Mouse (Mus musculus) midbrain, postnatal 0 days (tissue): ENCODE measurements around the gene Amz1. TPM values are rescaled to one million over a fixed set of nuclear protein-coding genes. Genes with fewer than 3 reads are reported as not detected.

Source experiments
- ATAC-seq: fragments of 200-750 bp; cut with Nextera tagmentation; 2 replicates; pipeline ENCODE4 v1.8.0; 2017; ENCODE audit warnings: moderate number of reproducible peaks, mild to moderate bottlenecking, moderate TSS enrichment, moderate library complexity; ENCODE audit not compliant: low FRiP score
- DNase-seq: peaks from one replicate; pipeline ENCODE4 v3.0.0-alpha.2; 2015; ENCODE audit warnings: low spot score
- H3K27ac ChIP-seq: fragments of 300-500 bp; sonication (generic); 2 replicates; pipeline ENCODE4 v1.5.1; 2014; ENCODE audit warnings: low read depth, mild to moderate bottlenecking, low read length, mixed read lengths
- H3K27me3 ChIP-seq: fragments of 300-500 bp; sonication (generic); 2 replicates; pipeline ENCODE4 v1.6.1; 2014; ENCODE audit warnings: low read length, control low read depth, mixed read lengths; ENCODE audit not compliant: insufficient read depth
- H3K36me3 ChIP-seq: fragments of 300-500 bp; sonication (generic); 2 replicates; pipeline ENCODE4 v1.6.1; 2014; ENCODE audit warnings: low read length, control low read depth, mixed read lengths; ENCODE audit not compliant: insufficient read depth
- H3K4me1 ChIP-seq: fragments of 300-500 bp; sonication (generic); 2 replicates; pipeline ENCODE4 v1.6.1; 2014; ENCODE audit warnings: mild to moderate bottlenecking, control low read depth, antibody characterized with exemption, low read length, mixed read lengths; ENCODE audit not compliant: insufficient read depth
- H3K4me2 ChIP-seq: fragments of 300-500 bp; sonication (generic); 2 replicates; pipeline ENCODE4 v1.6.1; 2014; ENCODE audit warnings: low read depth, mild to moderate bottlenecking, low read length, mixed read lengths; ENCODE audit not compliant: poor library complexity, severe bottlenecking
- H3K4me3 ChIP-seq: fragments of 300-500 bp; sonication (generic); 2 replicates; pipeline ENCODE4 v1.5.1; 2014; ENCODE audit warnings: low read depth, mild to moderate bottlenecking, low read length, moderate library complexity
- H3K9ac ChIP-seq: fragments of 300-500 bp; sonication (generic); replicated peaks from 2 replicates; pipeline ENCODE4 v1.6.1; 2014; ENCODE audit warnings: mild to moderate bottlenecking, low read length, moderate library complexity, mixed read lengths; ENCODE audit not compliant: poor library complexity, severe bottlenecking
- H3K9me3 ChIP-seq: fragments of 300-500 bp; sonication (generic); 2 replicates; pipeline ENCODE4 v1.6.1; 2016; ENCODE audit warnings: low read length, control low read depth
- CTCF ChIP-seq: IDR thresholded peaks from 2 replicates; pipeline ENCODE4 v1.5.1; 2016; ENCODE audit warnings: antibody characterized with exemption, mild to moderate bottlenecking
- WGBS: fragments of 180-500 bp; shearing (Covaris S2); extraction: QIAGEN DNeasy Blood & Tissue Kit; methylation state at CpG from one replicate; pipeline ENCODE4 v1.1.7; 2014; 5-methylcytosine and 5-hydroxymethylcytosine counted together
- polyA plus RNA-seq: library from polyadenylated mRNA; unstranded; fragments of >200 nt; fragmentation: Nextera tagmentation; extraction: Ambion mirVana; gene quantifications from 2 replicates; pipeline ENCODE4 v1.2.1, GENCODE M21; 2015
- total RNA-seq: library from RNA; depleted of rRNA; stranded (reverse); fragments of >200 nt; gene quantifications from 2 replicates; pipeline ENCODE4 v1.2.3, GENCODE M21; 2014; rRNA removed

Amz1 gene
- total and polyA plus RNA-seq, 2 experiments from 2014 or later = 14.9 to 15.6 TPM

DNA sequence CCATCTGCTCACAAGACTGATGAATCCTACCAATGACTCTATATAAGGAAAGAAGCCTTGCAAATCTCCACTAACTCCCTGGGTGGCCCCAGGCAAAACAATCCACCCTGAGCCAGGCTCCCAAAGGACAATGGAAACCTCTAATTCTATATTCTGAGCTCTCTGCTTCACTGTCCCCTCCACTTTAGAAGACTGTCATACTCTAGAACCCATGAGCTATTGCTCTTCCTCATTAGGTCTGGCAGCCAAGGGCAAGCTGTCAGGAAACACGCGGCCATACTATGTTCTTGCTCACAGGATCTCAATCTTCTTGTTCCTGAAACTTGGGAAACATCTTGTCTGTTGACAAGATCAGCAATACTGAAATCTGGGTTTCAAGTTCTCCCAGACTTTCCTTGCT lies 82.3 kb downstream of the Amz1 start:
- no peaks in the 10 kb centered on the region for H3K27me3 ChIP-seq
- H3K9ac ChIP-seq = no peak overlapping the region
- no peak overlapping the region for H3K27ac ChIP-seq
- ATAC-seq (no peak), DNase-seq (no peak)
- no peaks in the 10 kb centered on the region for H3K36me3 ChIP-seq
- H3K4me3 ChIP-seq = no peak overlapping the region
- H3K4me2 ChIP-seq = no peak overlapping the region
- TF ChIP-seq CTCF = no peak
- H3K9me3 ChIP-seq = no peaks in the 10 kb centered on the region
- WGBS = 87% methylated on average over 2 of the region's 2 CpGs
- no peaks in the 10 kb centered on the region; the same call in 1 of the 2 replicates for H3K4me1 ChIP-seq

DNA sequence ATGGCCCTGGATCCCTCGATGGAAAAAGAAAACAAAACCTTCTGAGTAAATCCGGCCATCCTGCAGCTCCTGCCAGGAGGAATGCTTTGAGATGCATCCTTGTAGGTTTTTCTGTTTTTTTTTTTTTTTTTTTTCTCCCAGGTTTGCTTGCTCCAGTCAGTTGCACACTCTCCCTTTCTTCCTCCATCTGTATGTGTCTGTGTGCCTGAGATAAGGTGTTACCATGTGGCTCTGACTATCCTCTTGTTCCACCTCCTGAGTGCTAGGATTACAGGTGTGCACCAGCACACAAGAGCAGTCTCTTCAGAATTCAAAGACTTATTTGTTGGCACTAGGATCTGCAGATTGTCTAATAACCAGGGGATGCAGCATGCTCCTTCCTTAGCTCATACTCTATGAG lies 83.0 kb downstream of the Amz1 start:
- WGBS = 37% methylated on average over 2 of the region's 2 CpGs
- H3K4me3 ChIP-seq = no peak overlapping the region
- H3K4me1 ChIP-seq = no peaks in the 10 kb centered on the region; the same call in 1 of the 2 replicates
- ATAC-seq (no peak), DNase-seq (no peak)
- H3K9ac ChIP-seq = no peak overlapping the region
- no peak overlapping the region for H3K4me2 ChIP-seq
- no peaks in the 10 kb centered on the region for H3K36me3 ChIP-seq
- H3K27me3 ChIP-seq = no peaks in the 10 kb centered on the region
- no peak for TF ChIP-seq CTCF
- no peaks in the 10 kb centered on the region for H3K9me3 ChIP-seq
- no peak overlapping the region for H3K27ac ChIP-seq

Other genes starting within 250 kb of the Amz1 start
- gene Chst12, start 218.6 kb upstream of the Amz1 start, total RNA-seq = 11.0 and 15.8 TPM in 2 replicates
- gene Chst12, start 218.6 kb upstream of the Amz1 start, polyA plus RNA-seq = 21.8 and 27.3 TPM in 2 replicates
- not detected in 2 replicates for gene Grifin, start 159.1 kb upstream of the Amz1 start, total RNA-seq
- gene Grifin, start 159.1 kb upstream of the Amz1 start, polyA plus RNA-seq = 0.39 TPM in 1 of 2 replicates, not detected in the other
- gene Lfng, start 116.8 kb upstream of the Amz1 start, total RNA-seq = 55.6 and 56.6 TPM in 2 replicates
- 20.1 and 22.5 TPM in 2 replicates for gene Lfng, start 116.8 kb upstream of the Amz1 start, polyA plus RNA-seq
- 196 and 204 TPM in 2 replicates for gene Ttyh3, start 75.1 kb upstream of the Amz1 start, total RNA-seq
- 52.0 and 56.6 TPM in 2 replicates for gene Ttyh3, start 75.1 kb upstream of the Amz1 start, polyA plus RNA-seq
- 36.4 and 38.6 TPM in 2 replicates for gene Iqce, start 21.7 kb upstream of the Amz1 start, total RNA-seq
- 30.4 and 37.2 TPM in 2 replicates for gene Iqce, start 21.7 kb upstream of the Amz1 start, polyA plus RNA-seq
- gene Brat1, start 19.1 kb upstream of the Amz1 start, total RNA-seq = 37.1 and 40.3 TPM in 2 replicates
- gene Brat1, start 19.1 kb upstream of the Amz1 start, polyA plus RNA-seq = 16.4 and 17.9 TPM in 2 replicates
- 115 and 152 TPM in 2 replicates for gene Gna12, start 106.3 kb downstream of the Amz1 start, total RNA-seq
- 26.5 and 28.0 TPM in 2 replicates for gene Gna12, start 106.3 kb downstream of the Amz1 start, polyA plus RNA-seq